Mouse (Mus musculus): ENCODE data around the gene Cdh15.

DNA sequence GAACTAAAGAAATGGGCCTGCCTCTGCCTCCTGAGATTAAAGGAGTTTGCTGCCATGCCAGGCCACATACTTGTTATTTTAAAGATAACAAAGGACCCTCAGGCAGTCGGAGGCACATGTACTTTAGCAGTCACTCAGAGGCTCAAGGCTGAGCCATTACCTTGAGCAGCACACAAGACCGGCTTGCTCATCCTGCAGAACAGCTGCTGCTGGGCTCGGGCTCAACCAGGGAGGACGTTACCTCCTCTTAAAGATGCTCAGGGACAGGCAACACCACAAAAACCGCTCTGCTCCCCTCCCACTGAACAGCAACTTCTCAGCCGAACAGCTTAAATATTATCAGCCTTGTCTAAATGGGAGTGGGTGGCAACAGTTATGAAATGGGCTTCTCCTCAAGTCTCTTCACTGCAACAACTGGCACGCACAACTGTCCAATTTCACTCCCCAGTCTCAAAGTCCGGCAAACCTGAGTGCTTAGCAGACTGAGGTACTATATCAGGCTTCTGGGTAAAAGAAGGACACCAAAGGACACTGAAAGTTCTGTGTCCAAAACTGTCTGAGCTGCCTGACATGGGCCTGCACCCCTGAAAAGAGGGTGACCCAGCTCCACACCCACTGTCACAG, 54.2 kb downstream of the Cdh15 start:
- TF ChIP-seq CTCF (IDR thresholded peaks at IDR 0.05) (no peak), EP300 (IDR thresholded peaks at IDR 0.05) (no peak)

Measured in lung, postnatal 0 days (tissue).